Mouse (Mus musculus) gastrocnemius, adult 18-20 months (tissue): Measurements from ENCODE around the gene Srl. TPM values are rescaled to one million over a fixed set of nuclear protein-coding genes. Genes with fewer than 3 reads are reported as not detected.

ENCODE experiments used
- total RNA-seq, 2 experiments: library from RNA; stranded (reverse); gene quantifications; 2 replicates each; pipeline ENCODE4 v1.2.3; 2021

Gene Srl
- total RNA-seq, 2 experiments from 2014 or later = 1,111 to 1,154 TPM

Other genes starting within 250 kb of the Srl start
- 10 to 100 TPM; 33.7 to 36.2 TPM for gene Adcy9, start 121.3 kb downstream of the Srl start, total RNA-seq
- 1 to 10 TPM; 2.7 to 2.9 TPM for gene Tfap4, start 18.0 kb upstream of the Srl start, total RNA-seq
- 1 to 10 TPM; 4.0 to 7.3 TPM for gene Glis2, start 52.9 kb upstream of the Srl start, total RNA-seq
- gene Pam16, start 83.2 kb upstream of the Srl start, total RNA-seq = 100 to 1,000 TPM; 108 to 113 TPM
- 1 to 10 TPM; 4.1 to 5.0 TPM for gene Vasn, start 98.1 kb upstream of the Srl start, total RNA-seq
- gene Dnaja3, start 98.2 kb upstream of the Srl start, total RNA-seq = 100 to 1,000 TPM in 1 of 2 experiments, 10 to 100 TPM in 1; 91.1 to 101 TPM
- gene Coro7, start 138.0 kb upstream of the Srl start, total RNA-seq = 10 to 100 TPM; 13.9 to 14.4 TPM
- 1 to 10 TPM; 2.5 to 2.9 TPM for gene Nmral1, start 177.5 kb upstream of the Srl start, total RNA-seq
- 10 to 100 TPM; 37.6 to 46.7 TPM for gene Hmox2, start 184.5 kb upstream of the Srl start, total RNA-seq
- gene Cdip1, start 248.5 kb upstream of the Srl start, total RNA-seq = 10 to 100 TPM; 73.7 to 74.7 TPM